Mouse (Mus musculus) kidney, embryonic 16.5 days (tissue): ENCODE results near the gene Pilrb2. TPM values are rescaled to one million over a fixed set of nuclear protein-coding genes. Genes with fewer than 3 reads are reported as not detected.
"Not testable (repeated sequence)": the region's sequence is repeated elsewhere in the genome, so short reads cannot be mapped to it uniquely, and the experiment has no call there.

Source experiments
- ATAC-seq: fragments of 200-750 bp; cut with Nextera tagmentation; 2 replicates; pipeline ENCODE4 v1.8.0; 2017; ENCODE audit warnings: moderate TSS enrichment; ENCODE audit not compliant: low FRiP score, low TSS enrichment
- H3K27ac ChIP-seq: fragments of 300-500 bp; sonication (generic); 2 replicates; pipeline ENCODE4 v1.5.1; 2014; ENCODE audit warnings: low read length
- H3K27me3 ChIP-seq: fragments of 300-500 bp; sonication (generic); 2 replicates; pipeline ENCODE4 v1.6.1; 2014; ENCODE audit warnings: low read length, control low read depth, mixed read lengths; ENCODE audit not compliant: insufficient read depth
- H3K36me3 ChIP-seq: fragments of 300-500 bp; sonication (generic); 2 replicates; pipeline ENCODE4 v1.6.1; 2014; ENCODE audit warnings: low read length, control low read depth, mixed read lengths; ENCODE audit not compliant: insufficient read depth
- H3K4me1 ChIP-seq: fragments of 300-500 bp; sonication (generic); 2 replicates; pipeline ENCODE4 v1.6.1; 2014; ENCODE audit warnings: low read length, control low read depth, mixed read lengths; ENCODE audit not compliant: insufficient read depth
- H3K4me2 ChIP-seq: fragments of 300-500 bp; sonication (generic); replicated peaks from 2 replicates; pipeline ENCODE4 v1.6.1; 2014; ENCODE audit warnings: low read depth, low read length
- H3K4me3 ChIP-seq: fragments of 300-500 bp; sonication (generic); 2 replicates; pipeline ENCODE4 v1.5.1; 2014; ENCODE audit warnings: mild to moderate bottlenecking, low read length
- H3K9ac ChIP-seq: fragments of 300-500 bp; sonication (generic); replicated peaks from 2 replicates; pipeline ENCODE4 v1.6.1; 2014; ENCODE audit warnings: low read length
- H3K9me3 ChIP-seq: fragments of 300-500 bp; sonication (generic); 2 replicates; pipeline ENCODE4 v1.6.1; 2016; ENCODE audit warnings: low read length, control low read depth
- WGBS: fragments of 180-500 bp; shearing (Covaris S2); extraction: QIAGEN DNeasy Blood & Tissue Kit; methylation state at CpG from one replicate; pipeline ENCODE4 v1.1.7; 2014; 5-methylcytosine and 5-hydroxymethylcytosine counted together
- polyA plus RNA-seq: library from polyadenylated mRNA; unstranded; fragments of >200 nt; fragmentation: Nextera tagmentation; extraction: Ambion mirVana; gene quantifications from 2 replicates; pipeline ENCODE4 v1.2.1, GENCODE M21; 2015

The Pilrb2 gene
- 0.40 and 1.0 TPM in 2 replicates for polyA plus RNA-seq

GRCm38 (mm10) chr5:137871644-137872380, at the start of gene Pilrb2:
Gene Pilrb2 (minus strand): TSS chr5:137871815.
- H3K4me1 ChIP-seq, H3K4me3 ChIP-seq, ATAC-seq, H3K27ac ChIP-seq, H3K9ac ChIP-seq, H3K9me3 ChIP-seq, H3K4me2 ChIP-seq, H3K27me3 ChIP-seq, H3K36me3 ChIP-seq: not testable (repeated sequence)
- 73% methylated on average over 2 of the region's 3 CpGs for WGBS

DNA sequence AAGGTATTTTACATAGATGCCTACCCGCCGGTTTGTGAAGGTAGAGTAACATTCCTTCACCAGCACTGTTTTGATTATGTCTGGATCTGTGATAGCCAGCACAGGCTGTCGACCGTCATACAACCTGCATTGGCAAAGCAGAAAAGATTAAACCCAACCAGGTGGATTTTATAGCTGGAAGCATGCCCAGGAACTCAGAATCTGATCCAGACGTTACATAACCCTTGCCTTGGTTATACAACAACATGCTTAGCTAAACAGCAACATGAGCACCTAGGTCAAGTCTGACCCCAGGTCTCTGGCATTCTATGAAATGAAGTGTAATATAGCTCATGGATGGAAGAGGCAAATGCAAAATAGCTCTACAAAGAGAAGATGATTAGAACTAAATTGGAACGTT, 43.9 kb upstream of the Pilrb2 start:
- no peaks in the 10 kb centered on the region for H3K4me1 ChIP-seq
- H3K36me3 ChIP-seq: no peaks in the 10 kb centered on the region
- no peaks in the 10 kb centered on the region for H3K27me3 ChIP-seq
- no peak overlapping the region for H3K4me2 ChIP-seq
- H3K9ac ChIP-seq: no peak overlapping the region
- no peak overlapping the region for H3K4me3 ChIP-seq
- no peak for ATAC-seq
- WGBS: 60% methylated on average over 6 of the region's 6 CpGs
- H3K9me3 ChIP-seq: no peaks in the 10 kb centered on the region
- no peak overlapping the region for H3K27ac ChIP-seq

DNA sequence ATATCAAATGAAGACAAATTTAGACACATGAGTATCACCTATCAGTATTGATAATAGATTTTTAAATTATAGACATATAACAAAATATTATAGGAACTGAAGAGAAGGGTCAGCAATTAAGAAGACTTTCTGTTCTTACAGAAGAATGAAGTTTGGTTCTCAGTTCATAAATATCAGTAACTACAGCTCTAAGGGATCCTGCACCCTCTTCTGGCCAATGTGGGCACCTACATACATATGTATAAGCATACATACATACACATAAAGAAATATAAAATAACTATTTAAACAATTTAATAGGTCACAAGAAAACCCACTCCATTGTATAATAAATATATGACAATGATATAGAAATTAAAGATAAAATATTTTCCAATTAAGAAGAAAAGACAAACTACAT, 42.9 kb upstream of the Pilrb2 start:
- H3K4me3 ChIP-seq: no peak overlapping the region
- no peak overlapping the region for H3K4me2 ChIP-seq
- no peaks in the 10 kb centered on the region for H3K4me1 ChIP-seq
- no peak for ATAC-seq
- no peaks in the 10 kb centered on the region for H3K36me3 ChIP-seq
- H3K9ac ChIP-seq: no peak overlapping the region
- H3K27me3 ChIP-seq: no peaks in the 10 kb centered on the region
- H3K27ac ChIP-seq: no peak overlapping the region
- no peaks in the 10 kb centered on the region for H3K9me3 ChIP-seq

DNA sequence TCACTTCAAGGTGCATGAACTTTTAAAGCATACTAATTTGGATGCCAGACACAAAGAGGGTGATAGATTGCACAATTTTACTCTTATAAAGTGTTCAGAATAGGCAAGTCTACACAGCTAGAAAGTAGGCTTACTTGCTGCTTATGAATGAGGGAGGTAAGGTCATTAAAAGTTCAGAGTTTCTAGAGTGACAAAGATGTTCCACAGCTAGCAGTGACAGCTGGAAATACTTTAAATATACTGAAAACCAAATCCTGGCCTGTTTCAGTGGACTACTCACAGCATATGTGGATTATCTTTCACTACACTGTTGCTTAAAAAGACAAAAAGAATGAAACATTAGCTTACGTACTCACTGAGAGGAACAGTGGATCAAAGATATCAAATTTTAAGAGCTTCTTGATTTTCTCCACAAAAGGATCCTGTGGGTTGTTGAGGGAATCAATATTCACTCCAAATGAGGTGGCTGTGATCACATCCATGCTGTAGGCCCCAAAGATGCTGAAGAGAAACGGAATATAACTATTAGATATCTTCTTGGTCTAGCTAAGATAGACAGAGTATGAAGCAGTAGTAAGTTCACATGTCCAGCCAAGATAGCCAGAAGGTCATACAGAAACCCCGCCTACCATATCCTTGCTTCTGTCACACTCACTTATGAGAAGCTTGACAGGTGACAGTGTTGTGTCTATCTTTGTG, 38.1 kb upstream of the Pilrb2 start:
- Histone ChIP-seq H3K27ac (no peak overlapping the region), H3K9ac (no peak overlapping the region), H3K4me3 (no peak overlapping the region), H3K27me3 (no peaks in the 10 kb centered on the region), H3K36me3 (no peaks in the 10 kb centered on the region), H3K9me3 (no peaks in the 10 kb centered on the region), H3K4me1 (no peaks in the 10 kb centered on the region), H3K4me2 (no peak overlapping the region)
- no peak for ATAC-seq
- WGBS: 70% methylated on average over 3 of the region's 3 CpGs

GRCm38 (mm10) chr5:137897812-137898211, 26.2 kb upstream of the Pilrb2 start:
- H3K4me2 ChIP-seq: no peak overlapping the region
- H3K27me3 ChIP-seq: no peaks in the 10 kb centered on the region
- H3K36me3 ChIP-seq: no peaks in the 10 kb centered on the region
- H3K4me1 ChIP-seq: no peaks in the 10 kb centered on the region
- H3K9ac ChIP-seq: no peak overlapping the region
- no peak overlapping the region for H3K4me3 ChIP-seq
- ATAC-seq: no peak
- H3K9me3 ChIP-seq: no peaks in the 10 kb centered on the region
- H3K27ac ChIP-seq: no peak overlapping the region
- WGBS: 88% methylated on average over 1 of the region's 1 CpGs

DNA sequence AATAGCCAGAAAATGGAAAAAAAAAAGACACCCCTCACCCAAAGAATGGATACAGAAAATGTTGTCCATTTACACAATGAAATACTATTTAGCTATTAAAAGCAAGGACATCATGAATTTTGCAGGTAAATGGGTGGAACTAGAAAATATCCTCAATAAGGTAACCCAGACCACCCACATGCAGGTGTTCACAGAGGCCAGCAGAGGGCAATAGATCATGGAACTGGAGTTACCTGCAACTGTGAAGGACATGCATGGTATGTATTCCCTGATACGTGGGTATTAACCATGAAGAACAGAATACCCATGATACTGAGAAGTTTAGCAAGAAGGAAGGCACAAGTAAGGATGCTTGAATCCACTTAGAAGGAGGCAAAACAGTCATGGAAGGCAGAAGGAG, 21.3 kb upstream of the Pilrb2 start:
- Histone ChIP-seq H3K27ac (no peak overlapping the region), H3K4me3 (no peak overlapping the region), H3K36me3 (no peaks in the 10 kb centered on the region), H3K27me3 (no peaks in the 10 kb centered on the region), H3K4me1 (no peaks in the 10 kb centered on the region), H3K9me3 (no peaks in the 10 kb centered on the region), H3K4me2 (no peak overlapping the region), H3K9ac (no peak overlapping the region)
- WGBS: 41% methylated on average over 1 of the region's 1 CpGs
- ATAC-seq: no peak

DNA sequence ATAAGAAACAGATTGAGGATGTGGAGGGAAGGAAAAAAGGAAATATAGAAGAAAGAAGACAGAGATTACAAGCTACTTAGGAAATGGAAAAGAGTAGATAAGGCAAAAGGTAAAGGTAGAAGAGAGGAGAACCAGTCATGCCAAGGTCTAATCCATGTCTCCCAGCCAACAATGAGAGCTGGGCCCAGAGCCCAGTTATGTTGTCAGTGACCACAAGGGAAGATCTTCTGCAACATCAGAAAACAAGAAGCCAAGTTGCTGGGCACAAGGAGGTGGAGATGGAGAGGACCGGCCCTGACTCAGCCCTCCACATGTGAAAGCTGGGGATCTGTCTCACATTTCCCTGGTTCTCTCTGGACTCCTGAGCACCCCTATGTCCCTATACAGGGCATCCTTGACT, 16.1 kb upstream of the Pilrb2 start:
- no peak overlapping the region for H3K27ac ChIP-seq
- H3K4me3 ChIP-seq: no peak overlapping the region
- no peaks in the 10 kb centered on the region for H3K36me3 ChIP-seq
- ATAC-seq: no peak
- 100% methylated on average over 1 of the region's 1 CpGs for WGBS
- H3K9me3 ChIP-seq: no peaks in the 10 kb centered on the region
- no peaks in the 10 kb centered on the region for H3K4me1 ChIP-seq
- H3K9ac ChIP-seq: no peak overlapping the region
- no peaks in the 10 kb centered on the region for H3K27me3 ChIP-seq
- H3K4me2 ChIP-seq: no peak overlapping the region

DNA sequence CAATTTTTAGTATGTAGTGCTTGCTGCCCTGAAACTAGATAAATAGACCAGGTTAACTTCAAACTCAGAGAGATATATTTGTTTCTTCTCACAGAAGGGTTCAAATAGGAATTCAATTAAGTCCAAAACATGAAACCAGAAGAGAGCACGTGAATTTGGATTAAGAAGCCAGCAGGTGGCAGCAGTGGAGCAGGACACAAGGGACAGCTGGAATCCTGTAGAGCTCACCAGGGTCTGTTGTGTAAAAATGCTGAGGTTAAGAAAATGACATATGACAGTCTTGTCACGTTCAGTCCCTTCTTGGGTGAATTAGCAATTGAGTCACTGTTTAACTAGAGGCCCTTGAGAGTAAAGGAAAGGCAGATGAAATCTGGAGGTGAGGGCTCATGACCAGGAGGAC, 14.3 kb upstream of the Pilrb2 start:
- Histone ChIP-seq H3K36me3 (no peaks in the 10 kb centered on the region), H3K27ac (no peak overlapping the region), H3K9ac (no peak overlapping the region), H3K27me3 (no peaks in the 10 kb centered on the region), H3K9me3 (no peaks in the 10 kb centered on the region), H3K4me3 (no peak overlapping the region), H3K4me2 (no peak overlapping the region), H3K4me1 (no peaks in the 10 kb centered on the region)
- WGBS: 4% methylated on average over 2 of the region's 2 CpGs
- ATAC-seq: no peak

GRCm38 (mm10) chr5:137883345-137883744, 11.7 kb upstream of the Pilrb2 start:
- H3K27me3 ChIP-seq: no peaks in the 10 kb centered on the region
- no peaks in the 10 kb centered on the region for H3K36me3 ChIP-seq
- H3K9me3 ChIP-seq: no peaks in the 10 kb centered on the region
- no peak overlapping the region for H3K9ac ChIP-seq
- whole genome bisulfite sequencing: 85% methylated on average over 3 of the region's 3 CpGs
- no peak overlapping the region for H3K27ac ChIP-seq
- no peak overlapping the region for H3K4me2 ChIP-seq
- H3K4me3 ChIP-seq: no peak overlapping the region
- ATAC-seq: no peak
- no peaks in the 10 kb centered on the region for H3K4me1 ChIP-seq

GRCm38 (mm10) chr5:137882922-137883321, 11.3 kb upstream of the Pilrb2 start:
- no peaks in the 10 kb centered on the region for H3K27me3 ChIP-seq
- ATAC-seq: no peak
- whole genome bisulfite sequencing: 75% methylated on average over 4 of the region's 4 CpGs

More at GRCm38 (mm10) chr5:137882922-137883321, 11.3 kb upstream of the Pilrb2 start:
- no peaks in the 10 kb centered on the region for H3K36me3 ChIP-seq
- H3K9me3 ChIP-seq: no peaks in the 10 kb centered on the region
- H3K4me1 ChIP-seq: no peaks in the 10 kb centered on the region
- no peak overlapping the region for H3K4me2 ChIP-seq
- H3K4me3 ChIP-seq: no peak overlapping the region
- H3K27ac ChIP-seq: no peak overlapping the region
- no peak overlapping the region for H3K9ac ChIP-seq
